Mouse (Mus musculus) heart, embryonic 14.5 days (tissue): ENCODE results near the gene Eef1akmt4. TPM values are rescaled to one million over a fixed set of nuclear protein-coding genes. Genes with fewer than 3 reads are reported as not detected.

Experiments
- ATAC-seq: fragments of 200-750 bp; cut with Nextera tagmentation; 2 replicates; pipeline ENCODE4 v1.8.0; 2017; ENCODE audit warnings: low read depth, moderate TSS enrichment; ENCODE audit not compliant: insufficient number of reproducible peaks, insufficient read depth, low FRiP score
- H3K27ac ChIP-seq, 2 experiments: fragments of 200-500 bp in 1 of 2; fragments of 300-500 bp in 1 of 2; sonication (generic) in 1 of 2; replicated peaks in 1 of 2; 2 replicates each; pipeline ENCODE4 v1.5.1; 2012 to 2014; ENCODE audit warnings: low read depth in 2 of 2, low read length in 2 of 2, control low read depth in 1 of 2, mild to moderate bottlenecking in 1 of 2, mixed read lengths in 1 of 2; ENCODE audit not compliant: control insufficient read depth in 1 of 2, insufficient read depth in 1 of 2
- H3K27me3 ChIP-seq: fragments of 300-500 bp; sonication (generic); 2 replicates; pipeline ENCODE4 v1.6.1; 2014; ENCODE audit warnings: mild to moderate bottlenecking, low read length, control low read depth; ENCODE audit not compliant: control insufficient read depth, insufficient read depth
- H3K36me3 ChIP-seq: fragments of 300-500 bp; sonication (generic); 2 replicates; pipeline ENCODE4 v1.6.1; 2014; ENCODE audit warnings: mild to moderate bottlenecking, control low read depth, low read length, mixed read lengths; ENCODE audit not compliant: control insufficient read depth, insufficient read depth
- H3K4me1 ChIP-seq, 2 experiments: fragments of 200-500 bp in 1 of 2; fragments of 300-500 bp in 1 of 2; sonication (generic) in 1 of 2; 2 replicates each; pipeline ENCODE4 v1.6.1; 2012 to 2014; ENCODE audit warnings: low read length in 2 of 2, control low read depth in 1 of 2, mixed read lengths in 1 of 2; ENCODE audit not compliant: control insufficient read depth in 2 of 2, insufficient read depth in 2 of 2
- H3K4me2 ChIP-seq: fragments of 300-500 bp; sonication (generic); 2 replicates; pipeline ENCODE4 v1.6.1; 2014; ENCODE audit warnings: mild to moderate bottlenecking, low read length
- H3K4me3 ChIP-seq, 2 experiments: fragments of 200-500 bp in 1 of 2; fragments of 300-500 bp in 1 of 2; sonication (generic) in 1 of 2; 2 replicates each; pipeline ENCODE4 v1.5.1; 2012 to 2014; ENCODE audit warnings: low read length in 2 of 2, mild to moderate bottlenecking in 2 of 2, control low read depth in 1 of 2, low read depth in 1 of 2, moderate library complexity in 1 of 2; ENCODE audit not compliant: control insufficient read depth in 1 of 2, insufficient read depth in 1 of 2
- H3K9ac ChIP-seq: fragments of 300-500 bp; sonication (generic); 2 replicates; pipeline ENCODE4 v1.6.1; 2014; ENCODE audit warnings: mild to moderate bottlenecking, low read length
- H3K9me3 ChIP-seq: fragments of 300-500 bp; sonication (generic); 2 replicates; pipeline ENCODE4 v1.6.1; 2016; ENCODE audit warnings: low read length, control low read depth; ENCODE audit not compliant: control insufficient read depth
- WGBS: fragments of 180-500 bp; shearing (Covaris S2); extraction: QIAGEN DNeasy Blood & Tissue Kit; methylation state at CpG from one replicate; pipeline ENCODE4 v1.1.7; 2014; 5-methylcytosine and 5-hydroxymethylcytosine counted together
- polyA plus RNA-seq: library from polyadenylated mRNA; unstranded; fragments of >200 nt; fragmentation: Nextera tagmentation; extraction: Ambion mirVana; gene quantifications from 2 replicates; pipeline ENCODE4 v1.2.1, GENCODE M21; 2014

The Eef1akmt4 gene
- polyA plus RNA-seq, 1 experiment from 2014 or later = 19.4 TPM

- WGBS = 2% methylated on average over 81 of the region's 83 CpGs
- Histone ChIP-seq H3K4me2 (peak overlapping the region; percentile 100), H3K4me3 (peak overlapping the region; percentile 62 to 68), H3K9me3 (no peaks in the 10 kb centered on the region), H3K36me3 (no peaks in the 10 kb centered on the region), H3K27ac (no peak overlapping the region), H3K4me1 (peaks cover 5 to 31% of the 10 kb centered on the region in 2 experiments; a peak in 3 of 4 replicates), H3K9ac (no peak overlapping the region), H3K27me3 (peaks cover 45% of the 10 kb centered on the region)
- no peak for ATAC-seq
These were observed 8.4 kb downstream of the Eef1akmt4 start for GRCm38 (mm10) chr16:20619541-20620398.

- Histone ChIP-seq H3K9me3 (no peaks in the 10 kb centered on the region), H3K27ac (no peak overlapping the region), H3K27me3 (peaks cover 45% of the 10 kb centered on the region), H3K4me3 (peak overlapping the region; percentile 62 to 68), H3K36me3 (no peaks in the 10 kb centered on the region), H3K4me2 (peak overlapping the region; percentile 100), H3K4me1 (peaks cover 5 to 31% of the 10 kb centered on the region in 2 experiments; a peak in 3 of 4 replicates), H3K9ac (no peak overlapping the region)
- no peak for ATAC-seq
- 0% methylated on average over 9 of the region's 9 CpGs for WGBS
These were observed 9.0 kb downstream of the Eef1akmt4 start for GRCm38 (mm10) chr16:20620399-20620735.

GRCm38 (mm10) chr16:20620751-20621190, 9.4 kb downstream of the Eef1akmt4 start:
- WGBS = under 1% methylated on average over 32 of the region's 32 CpGs
- H3K36me3 ChIP-seq = no peaks in the 10 kb centered on the region
- H3K9ac ChIP-seq = peak overlapping the region; percentile 72
- H3K4me2 ChIP-seq = peak overlapping the region; percentile 100
- peaks cover 5 to 31% of the 10 kb centered on the region in 2 experiments; a peak in 3 of 4 replicates for H3K4me1 ChIP-seq
- peaks cover 45% of the 10 kb centered on the region for H3K27me3 ChIP-seq
- 0 out of 4 replicates have a peak overlapping the region, but pooled peaks of 1 of the 2 experiments have one; percentile 37 for H3K27ac ChIP-seq
- peak overlapping the region; percentile 62 to 68 for H3K4me3 ChIP-seq
- peak; percentile 26; the same call in 1 of the 2 replicates for ATAC-seq
- no peaks in the 10 kb centered on the region for H3K9me3 ChIP-seq

GRCm38 (mm10) chr16:20621191-20621990, 10.0 kb downstream of the Eef1akmt4 start, which contains the start of gene Camk2n2:
Camk2n2 (minus strand) TSS chr16:20621287.
- Histone ChIP-seq H3K27ac (0 out of 4 replicates have a peak within 1 kb of the TSS, but pooled peaks of 1 of the 2 experiments have one; percentile 37), H3K9ac (peak within 1 kb of the TSS; percentile 72), H3K4me3 (peak within 1 kb of the TSS; percentile 62 to 68), H3K27me3 (peaks cover 45% of the 10 kb centered on the region), H3K9me3 (no peaks in the 10 kb centered on the region), H3K36me3 (no peaks in the 10 kb centered on the region), H3K4me1 (peaks cover 5 to 31% of the 10 kb centered on the region in 2 experiments; a peak in 3 of 4 replicates), H3K4me2 (peak within 1 kb of the TSS; percentile 100)
- WGBS = under 1% methylated on average over 65 of the region's 92 CpGs
- peak; percentile 42 for ATAC-seq

- Histone ChIP-seq H3K9me3 (no peaks in the 10 kb centered on the region), H3K27ac (no peak overlapping the region), H3K36me3 (no peaks in the 10 kb centered on the region), H3K4me1 (peaks cover 5 to 31% of the 10 kb centered on the region in 2 experiments; a peak in 3 of 4 replicates), H3K9ac (peak overlapping the region; percentile 72), H3K27me3 (peaks cover 45% of the 10 kb centered on the region), H3K4me2 (peak overlapping the region; percentile 100), H3K4me3 (peak overlapping the region; percentile 62 to 68)
- ATAC-seq = no peak
- WGBS = under 1% methylated on average over 36 of the region's 37 CpGs
These were observed 10.7 kb downstream of the Eef1akmt4 start for GRCm38 (mm10) chr16:20621991-20622685.

GRCm38 (mm10) chr16:20623211-20623610, 11.8 kb downstream of the Eef1akmt4 start:
- Histone ChIP-seq H3K27me3 (peaks cover 46% of the 10 kb centered on the region), H3K36me3 (no peaks in the 10 kb centered on the region), H3K4me1 (peaks cover 5 to 31% of the 10 kb centered on the region in 2 experiments; a peak in 3 of 4 replicates), H3K27ac (no peak overlapping the region), H3K4me3 (no peak overlapping the region), H3K9me3 (no peaks in the 10 kb centered on the region), H3K4me2 (no peak overlapping the region), H3K9ac (no peak overlapping the region)
- ATAC-seq = no peak
- whole genome bisulfite sequencing = 50% methylated on average over 2 of the region's 2 CpGs
